Mouse (Mus musculus) macrophage (primary cell): ENCODE results near the gene Cdyl2. TPM values are rescaled to one million over a fixed set of nuclear protein-coding genes. Genes with fewer than 3 reads are reported as not detected.

Experiments
- H3K27ac ChIP-seq: fragments of 350-480 bp; formaldehyde crosslinking; 2 replicates; pipeline ENCODE4 v1.9.0; 2021
- H3K36me3 ChIP-seq: fragments of 350-480 bp; formaldehyde crosslinking; 2 replicates; pipeline ENCODE4 v1.9.0; 2021; ENCODE audit errors: inconsistent target
- H3K4me3 ChIP-seq: fragments of 350-480 bp; formaldehyde crosslinking; 2 replicates; pipeline ENCODE4 v1.9.0; 2021; ENCODE audit errors: inconsistent target
- H3K79me2 ChIP-seq: fragments of 350-480 bp; formaldehyde crosslinking; 2 replicates; pipeline ENCODE4 v1.9.0; 2021; ENCODE audit errors: inconsistent target
- WGBS: methylation state at CpG from one replicate; pipeline ENCODE4 v1.1.7; 2026; ENCODE audit warnings: inconsistent platforms; ENCODE audit not compliant: missing documents; 5-methylcytosine and 5-hydroxymethylcytosine counted together
- polyA plus RNA-seq: library from polyadenylated mRNA; stranded (reverse); fragments of 250-400 nt; gene quantifications from 3 replicates; pipeline ENCODE4 v1.2.4, GENCODE M21; 2018; ENCODE audit warnings: inconsistent platforms

Gene Cdyl2
- polyA plus RNA-seq, 1 experiment from 2014 or later = 1.4 TPM

- Histone ChIP-seq H3K27ac (no peak overlapping the region), H3K4me3 (no peak overlapping the region), H3K79me2 (no peaks in the 10 kb centered on the region), H3K36me3 (no peaks in the 10 kb centered on the region)
- 93% methylated on average over 16 of the region's 16 CpGs for WGBS
These were observed 82.6 kb downstream of the Cdyl2 start for GRCm38 (mm10) chr8:116649975-116650725.

GRCm38 (mm10) chr8:116645376-116645775 lies 87.4 kb downstream of the Cdyl2 start:
- WGBS = 92% methylated on average over 4 of the region's 4 CpGs
- no peak overlapping the region for H3K4me3 ChIP-seq
- H3K36me3 ChIP-seq = no peaks in the 10 kb centered on the region
- H3K79me2 ChIP-seq = no peaks in the 10 kb centered on the region
- no peak overlapping the region for H3K27ac ChIP-seq

- Histone ChIP-seq H3K27ac (no peak overlapping the region), H3K79me2 (no peaks in the 10 kb centered on the region), H3K36me3 (no peaks in the 10 kb centered on the region), H3K4me3 (no peak overlapping the region)
- WGBS = 84% methylated on average over 10 of the region's 10 CpGs
These were observed 91.9 kb downstream of the Cdyl2 start for GRCm38 (mm10) chr8:116640925-116641324.

- Histone ChIP-seq H3K27ac (no peak overlapping the region), H3K4me3 (no peak overlapping the region), H3K36me3 (no peaks in the 10 kb centered on the region), H3K79me2 (no peaks in the 10 kb centered on the region)
- 84% methylated on average over 4 of the region's 4 CpGs for WGBS
These were observed 94.8 kb downstream of the Cdyl2 start for GRCm38 (mm10) chr8:116637998-116638397.

GRCm38 (mm10) chr8:116637193-116637592 lies 95.6 kb downstream of the Cdyl2 start:
- no peaks in the 10 kb centered on the region for H3K36me3 ChIP-seq
- no peaks in the 10 kb centered on the region for H3K79me2 ChIP-seq
- no peak overlapping the region for H3K27ac ChIP-seq
- H3K4me3 ChIP-seq = no peak overlapping the region
- WGBS = 79% methylated on average over 7 of the region's 7 CpGs

- Histone ChIP-seq H3K36me3 (no peaks in the 10 kb centered on the region), H3K79me2 (no peaks in the 10 kb centered on the region), H3K4me3 (no peak overlapping the region), H3K27ac (no peak overlapping the region)
- 87% methylated on average over 10 of the region's 10 CpGs for WGBS
These were observed 96.4 kb downstream of the Cdyl2 start for GRCm38 (mm10) chr8:116636396-116636795.

- Histone ChIP-seq H3K27ac (no peak overlapping the region), H3K79me2 (no peaks in the 10 kb centered on the region), H3K4me3 (no peak overlapping the region), H3K36me3 (no peaks in the 10 kb centered on the region)
- 28% methylated on average over 8 of the region's 8 CpGs for WGBS
These were observed 96.8 kb downstream of the Cdyl2 start for GRCm38 (mm10) chr8:116635972-116636371.

GRCm38 (mm10) chr8:116635261-116635660 lies 97.5 kb downstream of the Cdyl2 start:
- H3K27ac ChIP-seq = no peak overlapping the region
- H3K4me3 ChIP-seq = no peak overlapping the region
- no peaks in the 10 kb centered on the region for H3K79me2 ChIP-seq
- H3K36me3 ChIP-seq = no peaks in the 10 kb centered on the region
- 72% methylated on average over 13 of the region's 13 CpGs for WGBS

- no peaks in the 10 kb centered on the region for H3K36me3 ChIP-seq
- H3K4me3 ChIP-seq = no peak overlapping the region
- WGBS = 95% methylated on average over 4 of the region's 4 CpGs
- H3K27ac ChIP-seq = no peak overlapping the region
- no peaks in the 10 kb centered on the region for H3K79me2 ChIP-seq
These were observed 98.4 kb downstream of the Cdyl2 start for GRCm38 (mm10) chr8:116634436-116634835.

- Histone ChIP-seq H3K4me3 (no peak overlapping the region), H3K27ac (no peak overlapping the region), H3K79me2 (no peaks in the 10 kb centered on the region), H3K36me3 (no peaks in the 10 kb centered on the region)
- WGBS = 65% methylated on average over 10 of the region's 10 CpGs
These were observed 99.2 kb downstream of the Cdyl2 start for GRCm38 (mm10) chr8:116633470-116634150.

GRCm38 (mm10) chr8:116630066-116630465 lies 102.7 kb downstream of the Cdyl2 start:
- H3K36me3 ChIP-seq = no peaks in the 10 kb centered on the region
- H3K27ac ChIP-seq = no peak overlapping the region
- no peaks in the 10 kb centered on the region for H3K79me2 ChIP-seq
- H3K4me3 ChIP-seq = no peak overlapping the region
- WGBS = 64% methylated on average over 11 of the region's 11 CpGs

GRCm38 (mm10) chr8:116628975-116629374 lies 103.8 kb downstream of the Cdyl2 start:
- no peaks in the 10 kb centered on the region for H3K36me3 ChIP-seq
- H3K4me3 ChIP-seq = no peak overlapping the region
- H3K27ac ChIP-seq = no peak overlapping the region
- WGBS = 41% methylated on average over 6 of the region's 7 CpGs
- no peaks in the 10 kb centered on the region for H3K79me2 ChIP-seq

GRCm38 (mm10) chr8:116627854-116628479 lies 104.8 kb downstream of the Cdyl2 start:
- Histone ChIP-seq H3K4me3 (no peak overlapping the region), H3K79me2 (no peaks in the 10 kb centered on the region), H3K27ac (no peak overlapping the region; the same call in 1 of the 2 replicates), H3K36me3 (no peaks in the 10 kb centered on the region)
- 4% methylated on average over 2 of the region's 2 CpGs for WGBS

- no peaks in the 10 kb centered on the region for H3K36me3 ChIP-seq
- no peaks in the 10 kb centered on the region for H3K79me2 ChIP-seq
- H3K27ac ChIP-seq = no peak overlapping the region
- WGBS = 96% methylated on average over 11 of the region's 11 CpGs
- no peak overlapping the region for H3K4me3 ChIP-seq
These were observed 109.2 kb downstream of the Cdyl2 start for GRCm38 (mm10) chr8:116623591-116623990.

- Histone ChIP-seq H3K79me2 (no peaks in the 10 kb centered on the region), H3K27ac (no peak overlapping the region), H3K36me3 (no peaks in the 10 kb centered on the region), H3K4me3 (no peak overlapping the region)
- 94% methylated on average over 9 of the region's 9 CpGs for WGBS
These were observed 110.5 kb downstream of the Cdyl2 start for GRCm38 (mm10) chr8:116622326-116622725.
